Mouse (Mus musculus) small intestine, adult 2 months (tissue): Measurements from ENCODE around the gene Klf4. TPM values are rescaled to one million over a fixed set of nuclear protein-coding genes. Genes with fewer than 3 reads are reported as not detected.
A peak's percentile ranks its signal among the peaks of the same experiment; 100 is the strongest.

Source experiments
- H3K27ac ChIP-seq: fragments of 200-500 bp; 2 replicates; pipeline ENCODE4 v1.5.1; 2012; ENCODE audit warnings: low read depth, low read length, control low read depth, inconsistent platforms; ENCODE audit not compliant: insufficient read depth
- H3K27me3 ChIP-seq: fragments of 200-500 bp; 2 replicates; pipeline ENCODE4 v1.6.1; 2012; ENCODE audit warnings: mild to moderate bottlenecking, moderate library complexity, low read length, inconsistent platforms; ENCODE audit not compliant: control insufficient read depth, insufficient read depth
- H3K36me3 ChIP-seq: fragments of 200-500 bp; 2 replicates; pipeline ENCODE4 v1.6.1; 2012; ENCODE audit warnings: mild to moderate bottlenecking, low read length, control low read depth, inconsistent platforms; ENCODE audit not compliant: control insufficient read depth, insufficient read depth
- H3K4me1 ChIP-seq: fragments of 200-500 bp; 2 replicates; pipeline ENCODE4 v1.6.1; 2012; ENCODE audit warnings: low read length, inconsistent platforms, mixed read lengths; ENCODE audit not compliant: control insufficient read depth, insufficient read depth, insufficient read length
- H3K4me3 ChIP-seq: fragments of 200-500 bp; 2 replicates; pipeline ENCODE4 v1.5.1; 2012; ENCODE audit warnings: low read depth, mild to moderate bottlenecking, control low read depth, inconsistent platforms, low read length, moderate library complexity
- CTCF ChIP-seq: fragments of 200-500 bp; IDR thresholded peaks from 2 replicates; pipeline ENCODE4 v1.5.1; 2012; ENCODE audit warnings: low read depth, mild to moderate bottlenecking, control low read depth, inconsistent platforms, low read length, moderate library complexity, mixed read lengths; ENCODE audit not compliant: insufficient replicate concordance, insufficient read length; ENCODE audit errors: extremely low read depth
- POLR2A ChIP-seq: fragments of 200-500 bp; IDR thresholded peaks from 2 replicates; pipeline ENCODE4 v1.6.1; 2012; ENCODE audit warnings: low read depth, mild to moderate bottlenecking, control low read depth, inconsistent platforms, low read length, moderate library complexity
- WGBS: fragments of 180-500 bp; shearing (Covaris S2); methylation state at CpG from one replicate; pipeline ENCODE4 v1.1.7; 2018; 5-methylcytosine and 5-hydroxymethylcytosine counted together
- polyA plus RNA-seq: library from polyadenylated mRNA; depleted of rRNA; stranded (reverse); fragments of >200 nt; gene quantifications from 2 replicates; pipeline ENCODE4 v1.2.3, GENCODE M21; 2012

Klf4 gene
- polyA plus RNA-seq, 1 experiment: 590 TPM

DNA sequence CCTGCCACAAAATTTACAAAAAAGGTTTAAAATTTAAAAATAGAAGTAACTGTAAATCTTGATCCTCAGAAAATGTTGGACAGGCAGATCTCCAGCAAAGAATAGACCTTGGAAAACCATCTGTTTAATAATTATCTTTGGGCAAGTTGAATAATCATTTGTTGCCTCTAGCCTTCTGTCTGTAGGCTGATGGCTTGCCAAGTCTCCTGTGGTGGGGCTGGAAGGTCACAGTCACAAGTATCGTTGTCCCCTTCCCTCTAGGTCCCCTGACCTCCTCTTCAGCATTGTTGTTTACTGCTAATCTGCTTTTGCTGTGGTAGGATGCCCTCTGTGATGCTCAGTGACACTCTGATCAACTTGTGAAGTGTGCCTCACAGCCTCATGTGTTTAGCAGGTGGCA lies 33.6 kb downstream of the Klf4 start:
- no peaks in the 10 kb centered on the region for H3K36me3 ChIP-seq
- no peak overlapping the region for H3K4me3 ChIP-seq
- peaks cover 1% of the 10 kb centered on the region; the same call in 1 of the 2 replicates for H3K4me1 ChIP-seq
- no peak overlapping the region for H3K27ac ChIP-seq
- 44% methylated on average over 1 of the region's 1 CpGs for WGBS
- no peaks in the 10 kb centered on the region for H3K27me3 ChIP-seq
- TF ChIP-seq CTCF (no peak), POLR2A (no peak)

DNA sequence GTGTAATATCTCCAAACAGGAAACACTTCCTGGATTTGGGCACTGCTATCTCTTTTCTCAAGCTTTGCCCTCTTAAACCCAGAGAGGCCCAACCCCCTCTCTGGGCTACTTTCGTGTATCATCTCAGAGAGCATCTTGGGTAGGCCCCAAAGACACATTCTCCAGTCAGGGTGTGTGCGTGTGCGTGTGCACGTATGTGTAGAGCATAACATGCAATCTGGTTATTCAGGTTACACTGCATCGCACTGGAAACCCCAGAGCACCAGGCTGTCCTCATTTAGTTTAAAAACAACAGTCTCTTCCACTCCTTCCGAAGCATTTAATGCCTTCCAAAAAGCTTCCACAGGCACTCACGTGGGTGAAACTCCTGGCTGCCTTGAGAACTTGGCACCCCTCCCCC lies 35.9 kb downstream of the Klf4 start:
- Histone ChIP-seq H3K36me3 (no peaks in the 10 kb centered on the region), H3K27ac (no peak overlapping the region), H3K27me3 (no peaks in the 10 kb centered on the region), H3K4me1 (peaks cover 3% of the 10 kb centered on the region; the same call in 1 of the 2 replicates), H3K4me3 (no peak overlapping the region)
- WGBS: 75% methylated on average over 7 of the region's 7 CpGs
- TF ChIP-seq CTCF (no peak), POLR2A (no peak)

DNA sequence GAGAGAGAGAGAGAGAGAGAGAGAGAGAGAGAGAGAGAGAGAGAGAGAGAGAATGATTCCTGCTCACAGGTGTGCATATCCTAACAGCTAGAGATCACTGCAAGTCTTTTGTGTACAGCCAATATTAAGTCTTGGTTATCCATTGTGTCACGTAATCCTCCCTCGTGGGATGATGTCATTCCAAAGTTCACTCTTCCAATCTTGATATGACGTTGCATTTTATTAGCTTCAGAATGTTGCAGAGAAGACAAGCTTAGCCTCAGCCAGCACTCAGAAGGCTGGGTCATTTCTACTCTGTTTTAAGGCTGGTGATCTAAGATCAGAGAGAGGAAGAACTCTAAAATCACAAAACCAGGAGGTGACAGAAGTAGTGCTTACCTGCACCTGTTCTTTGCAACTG lies 39.0 kb downstream of the Klf4 start:
- H3K4me3 ChIP-seq: no peak overlapping the region
- 23% methylated on average over 3 of the region's 3 CpGs for WGBS
- no peaks in the 10 kb centered on the region for H3K27me3 ChIP-seq
- TF ChIP-seq CTCF: no peak
- TF ChIP-seq POLR2A: no peak
- no peak overlapping the region for H3K27ac ChIP-seq
- H3K4me1 ChIP-seq: peaks cover 6% of the 10 kb centered on the region; the same call in 1 of the 2 replicates
- H3K36me3 ChIP-seq: no peaks in the 10 kb centered on the region

DNA sequence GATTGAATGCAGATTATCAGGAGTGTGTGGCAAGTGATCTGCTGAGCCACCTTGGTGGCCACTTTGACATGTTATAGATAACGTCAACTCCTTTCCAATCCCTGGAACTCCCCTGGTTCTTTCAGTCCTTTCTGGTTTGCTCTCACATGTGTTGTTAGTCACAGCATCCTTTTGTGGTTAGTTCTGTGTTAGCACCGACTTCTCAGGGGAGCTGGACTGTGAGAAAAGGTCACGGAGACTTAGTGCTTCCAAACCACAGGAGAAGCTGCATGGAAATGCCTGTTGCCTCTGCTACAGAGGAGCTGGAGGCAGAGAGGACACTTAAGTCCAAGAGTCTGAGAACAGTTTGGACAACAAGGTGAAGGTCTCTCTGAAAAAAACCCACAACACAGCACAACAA lies 42.9 kb downstream of the Klf4 start:
- Histone ChIP-seq H3K36me3 (no peaks in the 10 kb centered on the region), H3K27me3 (no peaks in the 10 kb centered on the region), H3K4me1 (peaks cover 6% of the 10 kb centered on the region; the same call in 1 of the 2 replicates), H3K27ac (no peak overlapping the region), H3K4me3 (no peak overlapping the region)
- WGBS: 70% methylated on average over 3 of the region's 3 CpGs
- TF ChIP-seq POLR2A (no peak), CTCF (no peak)

DNA sequence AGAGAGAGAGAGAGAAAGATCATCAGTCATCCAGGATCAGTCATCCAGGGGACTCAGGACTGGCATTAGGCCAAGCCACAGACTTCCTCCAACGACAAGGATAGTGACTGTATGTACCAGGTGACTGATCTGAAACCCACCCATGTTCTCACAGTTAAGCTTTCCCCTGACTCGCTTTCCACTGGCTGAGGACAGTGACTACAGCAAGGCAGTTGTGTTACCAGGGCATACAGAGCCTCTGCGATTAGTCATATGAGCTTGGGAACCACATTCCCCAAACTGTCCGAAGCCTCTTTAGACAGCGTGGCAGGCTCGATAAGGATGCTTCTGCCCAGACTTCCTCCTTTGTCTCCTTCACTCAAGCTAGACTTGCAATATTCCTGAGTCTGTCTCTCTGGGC lies 43.7 kb downstream of the Klf4 start:
- Histone ChIP-seq H3K4me3 (no peak overlapping the region), H3K27me3 (no peaks in the 10 kb centered on the region), H3K27ac (no peak overlapping the region), H3K36me3 (no peaks in the 10 kb centered on the region), H3K4me1 (peaks cover 4% of the 10 kb centered on the region; the same call in 1 of the 2 replicates)
- no peak for TF ChIP-seq CTCF
- TF ChIP-seq POLR2A: no peak
- 61% methylated on average over 6 of the region's 6 CpGs for WGBS

DNA sequence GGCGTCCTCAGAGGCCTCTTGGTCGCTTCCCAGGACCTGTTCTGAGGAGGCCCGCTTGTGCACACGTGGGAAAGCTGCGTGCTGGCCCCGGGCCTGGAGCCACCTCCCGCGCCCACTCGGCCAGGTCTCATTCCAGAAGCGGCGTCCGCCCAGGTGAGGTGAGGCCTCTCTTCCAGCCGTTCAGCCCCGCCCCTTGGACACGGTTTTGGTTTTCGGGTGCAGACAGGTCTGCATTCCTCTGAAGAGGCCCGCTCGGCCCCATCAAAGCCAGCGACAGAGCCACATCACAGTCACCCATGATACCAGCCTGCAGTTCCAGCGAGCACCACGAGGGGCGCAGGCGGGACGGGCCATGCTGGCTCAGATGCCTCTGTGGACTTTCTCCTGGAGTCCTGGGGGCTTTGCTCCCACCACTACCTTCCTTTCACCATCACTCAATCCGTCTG lies 51.9 kb downstream of the Klf4 start:
- TF ChIP-seq POLR2A (no peak), CTCF (peak; percentile 87)
- Histone ChIP-seq H3K27ac (no peak overlapping the region), H3K4me3 (peak overlapping the region; percentile 54), H3K27me3 (no peaks in the 10 kb centered on the region), H3K4me1 (peaks cover 4% of the 10 kb centered on the region), H3K36me3 (no peaks in the 10 kb centered on the region)
- 9% methylated on average over 25 of the region's 25 CpGs for WGBS

DNA sequence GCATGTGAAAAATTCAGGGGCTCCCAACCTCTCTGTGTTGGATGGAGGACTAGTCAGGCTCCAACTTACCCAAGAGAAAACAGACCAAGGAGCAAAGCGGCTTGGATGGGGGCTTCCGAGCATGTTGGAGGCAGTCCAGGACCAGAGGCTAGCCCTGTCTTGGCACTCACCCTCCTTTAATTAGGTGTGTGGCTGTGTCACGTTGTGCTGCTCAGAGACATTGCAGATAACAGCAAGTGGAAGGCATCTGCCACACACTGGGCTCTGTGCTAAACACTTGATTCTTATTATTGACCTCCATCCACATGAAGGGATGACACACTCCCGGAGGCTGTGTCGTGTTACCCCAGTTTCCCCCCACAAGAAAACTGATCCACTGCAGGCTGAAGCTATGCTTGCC lies 53.9 kb downstream of the Klf4 start:
- Histone ChIP-seq H3K27me3 (no peaks in the 10 kb centered on the region), H3K36me3 (no peaks in the 10 kb centered on the region), H3K27ac (no peak overlapping the region), H3K4me3 (no peak overlapping the region), H3K4me1 (peaks cover 4% of the 10 kb centered on the region)
- WGBS: 55% methylated on average over 5 of the region's 5 CpGs
- no peak for TF ChIP-seq POLR2A
- no peak for TF ChIP-seq CTCF

DNA sequence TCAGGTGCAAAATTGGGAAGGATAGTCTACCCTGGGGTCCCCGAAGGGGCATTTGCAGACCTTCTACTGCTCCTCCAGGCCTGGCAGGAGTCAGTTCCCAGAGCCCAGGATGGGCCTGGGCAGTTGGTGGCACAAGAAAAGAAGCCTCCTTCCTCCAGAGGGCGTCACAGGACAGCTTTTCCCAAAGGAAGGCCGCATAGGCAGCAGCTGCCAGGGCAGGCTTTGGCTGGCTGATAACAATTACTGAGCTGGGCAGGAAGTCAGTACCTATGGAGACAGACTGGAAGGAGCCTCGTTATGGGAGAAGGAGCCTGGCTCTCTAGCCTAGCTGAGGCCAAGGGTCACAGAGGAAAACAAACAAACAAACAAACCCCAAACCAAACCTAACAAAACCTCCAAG lies 54.3 kb downstream of the Klf4 start:
- Histone ChIP-seq H3K4me1 (peaks cover 4% of the 10 kb centered on the region), H3K27me3 (no peaks in the 10 kb centered on the region), H3K4me3 (no peak overlapping the region), H3K27ac (no peak overlapping the region), H3K36me3 (no peaks in the 10 kb centered on the region)
- TF ChIP-seq CTCF (peak; percentile 57; the same call in 1 of the 2 replicates), POLR2A (no peak)
- WGBS: 33% methylated on average over 4 of the region's 4 CpGs
